Mouse (Mus musculus) kidney, postnatal 14 days (tissue): ENCODE measurements around the gene Ctnnbl1.

ENCODE experiments used
- DNase-seq: peaks from one replicate; pipeline ENCODE4 v3.0.0; 2022; ENCODE audit warnings: mixed read lengths

The Ctnnbl1 gene

GRCm38 (mm10) chr2:157736854-157737850, at the start of gene Ctnnbl1:
TSS of gene Ctnnbl1 (plus strand) at chr2:157737401.
- DNase-seq: peak; percentile 100

GRCm38 (mm10) chr2:157687506-157687905, 49.7 kb upstream of the Ctnnbl1 start:
- DNase-seq: no peak

GRCm38 (mm10) chr2:157691266-157692105, 45.7 kb upstream of the Ctnnbl1 start:
- no peak for DNase-seq

- peak; percentile 17 for DNase-seq
These were observed 44.8 kb upstream of the Ctnnbl1 start for GRCm38 (mm10) chr2:157692365-157692932.

GRCm38 (mm10) chr2:157693576-157693975, 43.6 kb upstream of the Ctnnbl1 start:
- DNase-seq: no peak

GRCm38 (mm10) chr2:157696297-157696731, 40.9 kb upstream of the Ctnnbl1 start:
- DNase-seq: peak; percentile 52

GRCm38 (mm10) chr2:157703155-157703554, 34.0 kb upstream of the Ctnnbl1 start:
- DNase-seq: no peak

- peak; percentile 60 for DNase-seq
These were observed 32.0 kb upstream of the Ctnnbl1 start for GRCm38 (mm10) chr2:157704991-157705776.

GRCm38 (mm10) chr2:157705777-157706158, 31.4 kb upstream of the Ctnnbl1 start:
- no peak for DNase-seq

GRCm38 (mm10) chr2:157707191-157707923, 29.8 kb upstream of the Ctnnbl1 start:
- DNase-seq: peak; percentile 59

GRCm38 (mm10) chr2:157712677-157713076, 24.5 kb upstream of the Ctnnbl1 start:
- DNase-seq: peak; percentile 33

- DNase-seq: peak; percentile 30
These were observed 21.5 kb upstream of the Ctnnbl1 start for GRCm38 (mm10) chr2:157715586-157716191.

- DNase-seq: no peak
These were observed 18.8 kb upstream of the Ctnnbl1 start for GRCm38 (mm10) chr2:157718441-157718840.

- DNase-seq: no peak
These were observed 13.2 kb upstream of the Ctnnbl1 start for GRCm38 (mm10) chr2:157723883-157724573.

GRCm38 (mm10) chr2:157724574-157724914, 12.7 kb upstream of the Ctnnbl1 start:
- DNase-seq: no peak

GRCm38 (mm10) chr2:157744619-157745018, 7.4 kb downstream of the Ctnnbl1 start:
- peak; percentile 18 for DNase-seq

GRCm38 (mm10) chr2:157745735-157746134, 8.5 kb downstream of the Ctnnbl1 start:
- DNase-seq: no peak

GRCm38 (mm10) chr2:157746558-157746957, 9.4 kb downstream of the Ctnnbl1 start:
- no peak for DNase-seq

- DNase-seq: no peak
These were observed 10.8 kb downstream of the Ctnnbl1 start for GRCm38 (mm10) chr2:157747989-157748388.

- no peak for DNase-seq
These were observed 13.3 kb downstream of the Ctnnbl1 start for GRCm38 (mm10) chr2:157750481-157750880.
